Mouse (Mus musculus) thymus, postnatal 14 days (tissue): ENCODE data around the gene Dse.
A peak's percentile ranks its signal among the peaks of the same experiment; 100 is the strongest.

Source experiments
- DNase-seq: peaks from one replicate; pipeline ENCODE4 v3.0.0; 2021

Gene Dse

DNA sequence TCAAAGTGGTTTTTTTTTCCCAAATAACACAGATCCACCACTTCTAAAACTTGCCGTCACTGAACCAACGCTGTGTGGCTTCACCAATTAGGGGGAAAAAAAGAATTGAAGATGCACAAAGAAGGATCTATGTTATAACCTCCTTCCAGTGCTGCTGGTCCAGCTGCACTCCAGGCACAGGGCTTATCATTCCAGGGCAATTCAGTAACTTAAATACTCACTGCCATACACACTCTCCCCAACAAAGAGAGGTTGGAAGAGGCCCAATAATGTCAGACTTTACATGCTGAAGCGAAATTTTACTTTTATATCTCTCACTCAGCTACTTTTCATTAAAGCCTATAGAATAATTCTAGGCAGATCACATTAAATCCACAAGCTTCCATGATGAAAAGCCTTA is 8.9 kb downstream of the Dse start:
- DNase-seq, result no peak

DNA sequence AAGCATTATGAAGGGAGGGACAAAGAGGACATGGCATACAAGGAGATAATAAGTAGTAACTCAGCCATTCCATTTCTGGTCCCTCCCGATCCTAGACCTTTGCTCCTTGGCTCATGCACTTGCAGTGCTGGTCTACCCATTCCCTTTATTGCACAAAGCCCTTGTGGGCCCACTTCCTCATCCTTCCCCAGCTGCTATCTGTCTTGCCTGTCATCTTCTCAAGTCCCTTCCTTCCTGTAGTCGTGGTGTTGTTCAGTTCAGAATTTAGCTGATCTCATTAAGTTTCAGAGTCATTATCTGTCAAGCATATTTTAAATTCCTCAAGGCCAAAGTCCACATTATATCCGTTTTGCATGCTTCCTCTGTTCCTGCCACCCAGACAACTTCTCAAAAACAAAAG is 9.5 kb downstream of the Dse start:
- DNase-seq, result no peak

DNA sequence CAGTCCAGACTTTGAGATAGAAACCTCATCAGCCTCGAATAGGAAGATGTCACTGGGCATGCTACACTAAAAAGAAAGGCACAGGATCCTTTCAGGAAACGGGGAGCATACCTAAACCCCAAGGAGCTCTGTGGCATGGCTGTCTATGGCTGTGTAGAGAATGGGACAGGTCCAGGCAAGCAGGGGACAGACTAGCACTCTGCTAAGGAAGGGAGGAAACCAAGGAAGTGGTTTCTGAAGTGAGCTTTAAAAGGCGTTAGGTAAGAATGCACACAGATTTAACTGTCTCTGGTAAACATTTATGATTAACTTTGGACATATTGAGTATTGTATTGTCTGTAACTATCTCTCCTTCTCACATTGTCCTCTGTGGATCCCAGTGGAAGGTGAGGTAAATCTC is 10.2 kb downstream of the Dse start:
- DNase-seq, result no peak

DNA sequence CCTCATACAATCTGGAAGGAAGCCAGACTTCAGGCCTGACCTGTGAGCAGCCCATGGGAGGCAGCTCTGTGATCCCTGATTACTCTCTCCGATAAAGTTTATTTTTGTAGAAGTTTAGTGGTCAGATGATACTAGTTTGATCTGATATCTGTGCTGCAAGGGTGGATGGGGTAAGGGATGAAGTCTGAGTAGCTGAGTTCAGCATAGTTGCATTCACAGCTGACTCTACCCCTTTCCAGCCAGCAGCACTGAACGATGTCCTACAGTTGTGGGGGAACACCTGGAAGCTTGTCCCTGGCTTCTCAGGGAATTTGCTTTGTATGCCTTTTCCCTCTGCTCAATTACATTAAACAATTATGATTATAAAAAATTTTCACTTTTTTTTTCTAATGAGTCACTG is 12.6 kb downstream of the Dse start:
- DNase-seq, result no peak

DNA sequence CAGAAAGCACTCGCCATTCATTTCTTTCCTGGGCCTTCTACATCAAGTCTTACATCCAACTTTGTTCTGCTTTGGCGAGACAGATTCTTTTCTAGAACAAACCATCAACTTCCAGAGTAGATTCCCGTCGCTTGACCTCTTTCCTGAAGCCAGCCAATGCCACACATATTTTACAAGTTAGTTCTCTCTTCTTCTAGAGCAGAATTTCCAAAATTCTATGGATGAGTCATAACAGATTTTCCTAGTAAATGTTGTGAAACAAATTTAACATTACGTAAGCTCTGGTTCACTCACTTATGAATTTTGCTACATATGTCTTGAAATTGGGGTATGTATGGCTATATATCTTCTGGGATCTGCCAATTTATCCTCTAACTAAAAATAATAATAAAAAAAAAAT is 13.0 kb downstream of the Dse start:
- no peak for DNase-seq

DNA sequence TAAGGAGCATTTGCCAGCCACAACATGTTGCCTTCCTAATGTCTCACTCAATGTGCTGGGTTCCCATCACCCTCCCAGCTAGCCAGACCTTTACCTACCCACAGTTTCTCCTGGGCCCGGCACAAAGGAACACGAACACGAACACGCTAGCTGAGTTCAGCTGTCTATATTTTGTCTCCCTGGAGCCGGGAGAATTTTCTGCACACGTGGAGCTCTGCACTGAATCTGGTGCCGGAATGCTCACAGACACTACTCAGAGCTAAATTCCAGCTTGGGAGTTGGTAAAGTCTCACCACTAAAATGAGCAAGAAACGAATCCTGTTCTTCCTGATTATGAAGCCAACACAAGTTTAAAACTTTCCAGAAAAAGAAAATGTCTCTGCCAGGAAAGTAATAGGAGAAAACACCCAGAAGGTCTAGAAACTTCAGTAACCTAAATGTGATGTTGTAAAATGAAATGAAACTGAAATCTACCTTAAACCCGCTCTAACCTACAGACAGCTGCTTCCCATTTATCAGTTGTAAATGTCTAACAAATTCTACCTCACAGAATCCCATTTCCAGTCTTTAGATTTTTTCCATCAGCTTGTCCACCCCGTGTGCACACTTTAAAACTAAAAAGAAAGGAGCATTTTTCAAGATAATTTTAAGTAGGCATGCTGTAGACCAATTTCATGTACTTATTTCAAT is 20.8 kb downstream of the Dse start:
- no peak for DNase-seq

- no peak for DNase-seq
Observed at GRCm38 (mm10) chr10:34185556-34185955, 22.0 kb downstream of the Dse start.

DNA sequence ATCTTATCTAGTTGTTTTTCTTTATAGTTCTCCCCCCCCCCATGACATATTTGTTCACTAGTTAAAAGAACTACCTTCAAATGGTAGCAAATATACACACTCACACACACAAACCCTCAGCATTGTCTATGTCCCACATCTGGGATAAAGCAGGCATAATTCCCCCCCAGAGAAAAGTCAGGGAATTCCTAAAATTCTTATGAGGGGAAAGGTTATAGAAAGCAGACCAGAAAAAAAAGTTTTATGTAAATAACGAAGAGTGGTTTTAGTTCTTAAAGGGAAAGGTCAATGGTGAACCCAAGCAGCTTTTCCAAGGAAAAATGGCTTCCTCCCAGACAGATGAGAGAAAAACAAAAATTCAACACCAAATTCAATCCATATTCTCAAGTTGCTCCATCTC is 22.6 kb downstream of the Dse start:
- no peak for DNase-seq

DNA sequence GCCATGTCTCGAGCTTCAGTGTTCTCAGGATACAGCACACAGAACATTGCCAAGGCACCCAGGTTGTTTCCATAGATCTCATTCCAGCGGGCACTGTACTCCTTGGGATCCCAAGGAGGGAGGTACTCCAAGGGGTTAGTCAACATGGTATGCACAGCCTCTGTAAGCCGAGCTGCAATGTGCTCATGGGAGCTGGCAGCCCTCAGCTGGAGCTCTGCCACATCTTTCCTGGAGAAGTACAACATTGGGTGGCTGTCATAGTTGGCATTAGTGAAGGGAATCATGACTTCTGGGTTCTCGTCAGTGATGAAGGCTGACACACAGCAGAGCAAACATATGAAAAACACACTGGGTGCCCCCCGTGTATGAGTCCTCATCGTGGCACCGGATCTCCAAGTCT is 23.8 kb downstream of the Dse start:
- DNase-seq, result no peak

GRCm38 (mm10) chr10:34175870-34176606 is 31.5 kb downstream of the Dse start:
- DNase-seq, result peak; percentile 10

DNA sequence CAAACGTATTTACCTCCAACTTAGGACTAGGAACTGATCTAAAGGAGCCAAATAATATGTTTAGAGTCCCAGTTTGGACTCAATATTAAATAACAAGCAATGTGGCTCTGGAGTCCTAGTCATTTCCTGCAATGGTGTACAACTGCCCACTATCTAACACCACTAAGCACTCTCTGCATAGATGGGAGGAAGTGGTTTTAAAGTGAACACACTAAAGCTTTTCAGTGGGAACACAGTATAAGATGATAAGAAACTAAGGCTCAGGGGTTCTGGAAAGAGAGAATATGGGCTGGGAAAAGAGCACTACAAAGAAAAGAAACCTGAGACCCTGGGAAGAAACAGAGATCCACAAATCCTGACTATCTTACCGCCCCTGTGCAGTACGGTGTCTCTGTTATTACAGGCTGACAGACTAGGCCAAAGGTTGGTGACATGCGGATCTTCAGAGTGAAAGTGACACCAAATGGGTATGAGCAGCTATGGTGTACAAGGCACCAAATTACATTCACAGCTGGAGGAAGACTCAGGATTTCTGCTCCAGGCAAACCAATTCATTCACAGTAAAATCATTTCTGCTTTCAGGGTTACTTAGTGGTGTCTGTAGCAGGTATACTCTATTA is 34.7 kb downstream of the Dse start:
- no peak for DNase-seq

DNA sequence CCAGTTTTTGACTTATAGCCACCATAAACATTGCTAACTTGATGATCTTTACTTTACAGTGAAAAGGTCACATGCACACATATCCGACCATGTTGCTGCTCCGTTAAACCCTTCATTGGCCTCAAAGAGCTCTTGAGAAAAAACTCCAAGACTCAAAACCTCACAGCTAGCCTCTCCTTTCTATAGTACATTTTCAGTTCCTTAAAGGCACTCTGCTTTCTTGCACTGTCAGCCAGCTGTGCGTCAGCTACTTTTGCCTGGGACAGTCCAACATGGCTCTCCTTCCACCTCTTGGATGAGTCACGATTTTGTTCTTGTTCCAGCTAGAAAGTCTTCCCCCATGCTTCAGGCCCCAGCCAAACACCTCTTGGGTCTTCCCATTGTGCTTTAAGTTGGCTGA is 35.9 kb downstream of the Dse start:
- DNase-seq, result no peak

DNA sequence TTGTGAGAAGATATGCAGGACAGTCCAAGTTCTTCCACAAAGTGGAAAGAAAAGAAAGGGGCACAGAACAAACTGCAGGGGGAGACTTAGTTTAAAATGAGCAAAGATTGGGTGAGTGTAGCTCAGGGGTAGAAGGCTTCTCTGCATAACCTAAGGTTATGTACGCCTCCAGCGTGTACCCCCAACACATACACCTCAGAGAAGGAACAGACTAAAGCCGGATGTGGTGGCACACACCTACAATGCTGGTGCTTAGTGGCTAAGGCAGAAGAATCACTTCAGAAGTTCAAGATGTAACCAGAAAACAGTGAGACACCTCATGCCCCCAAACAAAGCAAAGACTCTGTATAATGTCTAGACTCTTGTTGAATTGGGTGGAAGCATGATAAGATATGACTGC is 36.3 kb downstream of the Dse start:
- peak; percentile 53 for DNase-seq

GRCm38 (mm10) chr10:34166971-34167370 is 40.5 kb downstream of the Dse start:
- no peak for DNase-seq

GRCm38 (mm10) chr10:34155796-34156554 is 51.5 kb downstream of the Dse start:
- no peak for DNase-seq

- peak; percentile 13 for DNase-seq
Observed at GRCm38 (mm10) chr10:34151827-34152226, 55.7 kb downstream of the Dse start.

- no peak for DNase-seq
Observed at GRCm38 (mm10) chr10:34150454-34150853, 57.1 kb downstream of the Dse start.

- no peak for DNase-seq
Observed at GRCm38 (mm10) chr10:34149772-34150171, 57.7 kb downstream of the Dse start.

- no peak for DNase-seq
Observed at GRCm38 (mm10) chr10:34141693-34142092, 65.8 kb downstream of the Dse start.

- no peak for DNase-seq
Observed at GRCm38 (mm10) chr10:34139768-34140167, 67.7 kb downstream of the Dse start.

DNA sequence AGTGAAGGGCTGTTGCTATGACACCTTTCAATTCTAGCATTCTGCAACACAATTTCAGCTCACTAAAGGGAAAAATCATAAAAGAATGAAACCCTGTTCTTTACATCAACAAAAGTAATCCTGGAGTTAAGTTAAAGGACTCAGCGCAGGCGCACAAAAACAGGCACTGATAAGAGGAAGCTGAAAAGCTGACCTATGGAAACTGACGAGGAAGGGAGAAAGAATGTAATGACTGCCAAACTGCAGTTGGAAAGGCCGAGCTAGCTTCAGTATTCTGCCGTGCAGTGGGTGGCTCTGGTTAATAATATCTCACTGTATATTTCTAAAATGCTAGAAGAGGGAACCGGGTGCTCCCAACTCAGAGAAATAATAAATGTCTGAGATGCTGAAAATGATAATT is 69.5 kb downstream of the Dse start:
- no peak for DNase-seq

- DNase-seq, result no peak
Observed at GRCm38 (mm10) chr10:34136432-34136831, 71.1 kb downstream of the Dse start.

GRCm38 (mm10) chr10:34131356-34131755 is 76.2 kb downstream of the Dse start:
- DNase-seq, result no peak

GRCm38 (mm10) chr10:34128391-34128790 is 79.1 kb downstream of the Dse start:
- DNase-seq, result no peak
